Mouse (Mus musculus) small intestine, adult 2 months (tissue): ENCODE measurements around the gene Nelfcd. TPM values are rescaled to one million over a fixed set of nuclear protein-coding genes. Genes with fewer than 3 reads are reported as not detected.

Experiments
- H3K27ac ChIP-seq: fragments of 200-500 bp; 2 replicates; pipeline ENCODE4 v1.5.1; 2012; ENCODE audit warnings: low read depth, low read length, control low read depth, inconsistent platforms; ENCODE audit not compliant: insufficient read depth
- H3K27me3 ChIP-seq: fragments of 200-500 bp; 2 replicates; pipeline ENCODE4 v1.6.1; 2012; ENCODE audit warnings: mild to moderate bottlenecking, moderate library complexity, low read length, inconsistent platforms; ENCODE audit not compliant: control insufficient read depth, insufficient read depth
- H3K36me3 ChIP-seq: fragments of 200-500 bp; 2 replicates; pipeline ENCODE4 v1.6.1; 2012; ENCODE audit warnings: mild to moderate bottlenecking, low read length, control low read depth, inconsistent platforms; ENCODE audit not compliant: control insufficient read depth, insufficient read depth
- H3K4me1 ChIP-seq: fragments of 200-500 bp; 2 replicates; pipeline ENCODE4 v1.6.1; 2012; ENCODE audit warnings: low read length, inconsistent platforms, mixed read lengths; ENCODE audit not compliant: control insufficient read depth, insufficient read depth, insufficient read length
- H3K4me3 ChIP-seq: fragments of 200-500 bp; 2 replicates; pipeline ENCODE4 v1.5.1; 2012; ENCODE audit warnings: low read depth, mild to moderate bottlenecking, control low read depth, inconsistent platforms, low read length, moderate library complexity
- CTCF ChIP-seq: fragments of 200-500 bp; IDR thresholded peaks from 2 replicates; pipeline ENCODE4 v1.5.1; 2012; ENCODE audit warnings: low read depth, mild to moderate bottlenecking, control low read depth, inconsistent platforms, low read length, moderate library complexity, mixed read lengths; ENCODE audit not compliant: insufficient replicate concordance, insufficient read length; ENCODE audit errors: extremely low read depth
- POLR2A ChIP-seq: fragments of 200-500 bp; IDR thresholded peaks from 2 replicates; pipeline ENCODE4 v1.6.1; 2012; ENCODE audit warnings: low read depth, mild to moderate bottlenecking, control low read depth, inconsistent platforms, low read length, moderate library complexity
- WGBS: fragments of 180-500 bp; shearing (Covaris S2); methylation state at CpG from one replicate; pipeline ENCODE4 v1.1.7; 2018; 5-methylcytosine and 5-hydroxymethylcytosine counted together
- polyA plus RNA-seq: library from polyadenylated mRNA; depleted of rRNA; stranded (reverse); fragments of >200 nt; gene quantifications from 2 replicates; pipeline ENCODE4 v1.2.3, GENCODE M21; 2012

The Nelfcd gene
- polyA plus RNA-seq, 1 experiment: 50.4 TPM

DNA sequence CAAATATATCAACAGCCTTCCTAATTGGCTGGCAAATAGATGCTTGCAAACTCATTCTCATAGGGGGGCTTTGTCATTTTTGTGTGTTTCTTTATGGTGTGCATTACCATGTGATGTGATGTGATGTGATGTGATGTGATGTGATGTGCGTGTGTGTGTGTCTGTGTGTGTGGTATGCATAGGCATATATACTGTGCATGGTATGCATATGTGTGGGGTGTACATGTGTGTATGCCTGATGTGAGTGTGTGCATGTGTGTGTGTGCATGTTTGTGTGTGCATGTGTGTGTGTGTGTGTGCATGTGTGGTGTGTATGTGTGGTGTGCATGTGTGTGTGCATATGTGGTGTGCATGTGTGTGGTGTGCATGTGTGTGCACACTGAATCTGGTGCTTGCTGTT, 18.5 kb upstream of the Nelfcd start:
- 92% methylated on average over 1 of the region's 1 CpGs for WGBS
- Histone ChIP-seq H3K27me3 (no peaks in the 10 kb centered on the region), H3K4me3 (no peak overlapping the region), H3K27ac (no peak overlapping the region), H3K4me1 (no peaks in the 10 kb centered on the region), H3K36me3 (no peaks in the 10 kb centered on the region)
- TF ChIP-seq CTCF: no peak
- TF ChIP-seq POLR2A: no peak

DNA sequence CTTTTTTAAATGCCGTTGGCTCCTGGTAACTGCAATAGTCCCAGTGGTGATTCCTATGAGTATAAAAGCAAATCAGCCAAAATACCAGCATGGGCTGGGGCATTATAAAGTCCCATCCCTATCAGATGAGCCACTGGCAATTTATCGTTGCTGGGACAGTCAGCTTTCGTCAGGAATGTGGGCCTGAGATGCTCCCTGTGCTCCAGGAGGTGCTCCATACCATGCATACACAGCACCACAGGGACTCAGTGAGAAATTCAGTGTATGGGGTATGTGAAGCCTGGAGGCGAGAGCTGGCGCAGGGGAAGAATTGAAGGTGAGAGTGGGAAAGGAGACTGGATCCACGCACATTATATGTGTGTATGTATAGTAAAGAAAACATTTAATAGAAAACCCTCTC, 17.7 kb upstream of the Nelfcd start:
- TF ChIP-seq POLR2A (no peak), CTCF (no peak)
- WGBS: 88% methylated on average over 6 of the region's 6 CpGs
- no peaks in the 10 kb centered on the region for H3K36me3 ChIP-seq
- H3K4me3 ChIP-seq: no peak overlapping the region
- H3K27ac ChIP-seq: no peak overlapping the region
- no peaks in the 10 kb centered on the region for H3K27me3 ChIP-seq
- H3K4me1 ChIP-seq: no peaks in the 10 kb centered on the region

DNA sequence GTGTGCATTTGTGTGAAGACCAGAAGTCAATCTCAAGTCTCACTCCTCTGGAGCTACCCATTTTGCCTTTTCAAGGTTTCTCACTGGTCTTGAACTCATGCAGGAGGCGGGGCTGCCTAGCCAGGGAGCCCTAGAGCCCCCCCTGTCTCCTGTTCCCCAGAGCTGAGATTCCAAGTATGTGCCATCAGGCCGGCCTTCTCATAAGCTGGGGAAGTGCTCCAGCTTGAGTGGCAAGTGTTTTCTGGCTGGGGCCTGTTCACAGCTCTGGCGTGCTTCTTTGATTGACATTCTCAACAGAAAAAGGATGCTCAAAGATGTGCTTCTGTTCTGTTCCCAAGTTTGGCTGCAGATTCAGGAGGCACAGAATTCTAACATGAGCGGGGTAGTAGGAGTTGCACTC, 15.2 kb upstream of the Nelfcd start:
- H3K27ac ChIP-seq: no peak overlapping the region
- H3K27me3 ChIP-seq: no peaks in the 10 kb centered on the region
- no peak overlapping the region for H3K4me3 ChIP-seq
- H3K4me1 ChIP-seq: no peaks in the 10 kb centered on the region
- WGBS: 83% methylated on average over 4 of the region's 4 CpGs
- H3K36me3 ChIP-seq: no peaks in the 10 kb centered on the region
- TF ChIP-seq CTCF: no peak
- no peak for TF ChIP-seq POLR2A

DNA sequence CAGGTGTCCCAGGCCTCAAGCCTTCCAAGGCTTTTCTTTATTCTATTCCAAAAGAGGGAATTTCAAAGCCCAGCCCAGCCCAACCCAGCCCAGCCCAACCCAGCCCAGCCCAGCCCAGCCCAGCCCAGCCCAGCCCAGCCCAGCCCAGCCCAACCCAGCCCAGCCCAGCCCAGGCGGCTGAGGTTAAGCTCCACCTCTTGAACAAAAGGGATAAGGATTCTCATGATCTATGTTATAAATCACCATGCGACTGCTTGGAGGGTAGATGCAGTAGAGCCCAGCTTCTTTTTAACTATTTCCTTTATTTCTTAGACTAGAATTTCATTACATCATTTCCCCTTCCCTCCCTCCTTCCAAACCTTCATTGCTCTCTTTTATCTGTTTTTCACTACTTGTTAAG, 5.4 kb upstream of the Nelfcd start:
- no peaks in the 10 kb centered on the region for H3K4me1 ChIP-seq
- H3K27me3 ChIP-seq: no peaks in the 10 kb centered on the region
- TF ChIP-seq CTCF (no peak), POLR2A (no peak)
- 38% methylated on average over 2 of the region's 2 CpGs for WGBS
- no peaks in the 10 kb centered on the region for H3K36me3 ChIP-seq
- H3K27ac ChIP-seq: no peak overlapping the region
- no peak overlapping the region for H3K4me3 ChIP-seq

DNA sequence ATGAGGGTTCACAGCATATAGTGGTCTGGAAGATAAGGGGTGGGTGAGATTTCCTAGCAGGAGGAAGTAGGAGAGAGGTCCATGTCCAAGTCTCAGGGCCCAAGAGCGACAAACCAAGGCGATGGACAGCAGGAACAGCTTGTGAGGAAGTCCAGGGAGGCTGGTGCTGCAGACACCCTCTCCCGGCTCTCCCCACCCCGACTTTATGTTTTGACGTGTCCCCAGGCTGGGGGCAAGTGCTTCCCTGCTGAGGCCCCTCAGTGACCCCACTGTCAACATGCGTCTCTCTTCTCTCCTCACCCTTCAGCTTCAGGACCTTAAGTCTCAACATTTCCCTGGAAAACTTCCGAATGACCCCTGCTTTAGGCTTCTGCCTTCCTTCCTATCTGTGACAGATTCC, 2.5 kb upstream of the Nelfcd start:
- Histone ChIP-seq H3K4me1 (peaks cover 7% of the 10 kb centered on the region; the same call in 1 of the 2 replicates), H3K4me3 (no peak overlapping the region), H3K36me3 (no peaks in the 10 kb centered on the region), H3K27ac (no peak overlapping the region), H3K27me3 (no peaks in the 10 kb centered on the region)
- 75% methylated on average over 7 of the region's 7 CpGs for WGBS
- TF ChIP-seq POLR2A (no peak), CTCF (no peak)

DNA sequence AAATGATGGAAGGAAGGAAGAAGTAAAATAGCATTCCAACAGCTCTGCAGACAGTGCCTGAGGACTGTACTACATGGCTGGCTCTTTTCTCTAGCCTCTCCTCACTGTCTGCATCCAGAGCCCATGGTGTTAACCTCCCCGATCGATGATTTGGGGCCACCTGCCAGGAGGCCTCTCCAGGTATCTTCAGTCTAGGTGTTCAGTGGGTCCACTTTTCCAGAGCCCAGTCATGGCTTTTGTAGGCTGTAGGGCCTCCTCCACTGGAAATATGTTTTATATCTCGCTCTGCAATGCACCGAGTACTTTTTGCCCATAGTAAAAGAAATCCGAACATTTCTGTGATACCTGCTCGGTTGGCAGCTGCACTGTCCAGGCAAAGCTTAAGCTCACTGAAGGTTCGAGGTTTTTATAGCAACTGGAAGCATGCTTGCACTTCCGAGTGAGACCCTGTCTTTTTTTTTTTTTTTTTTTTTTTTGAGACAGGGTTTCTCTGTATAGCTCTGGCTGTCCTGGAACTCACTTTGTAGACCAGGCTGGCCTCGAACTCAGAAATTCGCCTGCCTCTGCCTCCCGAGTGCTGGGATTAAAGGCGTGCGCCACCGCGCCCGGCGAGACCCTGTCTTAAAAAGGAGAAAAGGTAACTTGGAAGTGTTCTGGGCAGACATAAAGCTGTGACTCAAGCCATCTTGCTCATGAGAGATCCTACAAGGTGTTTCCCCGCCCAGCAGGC, 438 bp upstream of the Nelfcd start:
- TF ChIP-seq POLR2A: no peak
- no peak for TF ChIP-seq CTCF
- WGBS: 43% methylated on average over 18 of the region's 18 CpGs
- no peak overlapping the region for H3K27ac ChIP-seq
- no peak overlapping the region for H3K4me3 ChIP-seq
- no peaks in the 10 kb centered on the region for H3K27me3 ChIP-seq
- no peaks in the 10 kb centered on the region for H3K36me3 ChIP-seq
- peaks cover 7% of the 10 kb centered on the region; the same call in 1 of the 2 replicates for H3K4me1 ChIP-seq

DNA sequence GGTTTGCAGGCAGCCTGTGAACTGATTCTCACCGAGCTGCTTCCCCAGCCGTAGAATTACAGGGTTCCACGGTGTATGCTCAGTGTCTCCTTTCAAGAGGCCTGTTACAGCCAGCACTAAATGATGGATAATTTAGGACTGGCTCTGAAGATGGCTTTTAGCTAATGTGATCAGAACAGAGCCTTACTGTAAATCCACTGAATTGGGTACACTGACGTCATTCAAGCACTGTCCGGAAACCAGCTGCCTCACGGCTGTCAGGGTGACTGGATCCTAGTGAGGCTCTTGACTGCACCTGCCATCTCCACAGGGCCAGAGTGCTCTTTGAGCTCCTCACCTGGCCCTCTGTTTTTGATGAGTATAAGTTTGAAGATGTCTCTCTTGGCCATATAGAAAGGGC, 5.5 kb downstream of the Nelfcd start:
- no peaks in the 10 kb centered on the region for H3K27me3 ChIP-seq
- H3K27ac ChIP-seq: no peak overlapping the region
- H3K4me1 ChIP-seq: peaks cover 7% of the 10 kb centered on the region; the same call in 1 of the 2 replicates
- no peak overlapping the region for H3K4me3 ChIP-seq
- 88% methylated on average over 6 of the region's 6 CpGs for WGBS
- peaks cover 39% of the 10 kb centered on the region for H3K36me3 ChIP-seq
- TF ChIP-seq POLR2A: no peak
- no peak for TF ChIP-seq CTCF
